Mouse (Mus musculus) intestine, postnatal 0 days (tissue): ENCODE data around the gene Zfp825. TPM values are rescaled to one million over a fixed set of nuclear protein-coding genes. Genes with fewer than 3 reads are reported as not detected.
"Not testable (repeated sequence)": the region's sequence is repeated elsewhere in the genome, so short reads cannot be mapped to it uniquely, and the experiment has no call there.

ENCODE experiments used
- ATAC-seq: fragments of 200-750 bp; cut with Nextera tagmentation; 2 replicates; pipeline ENCODE4 v1.8.0; 2017; ENCODE audit warnings: mild to moderate bottlenecking, moderate TSS enrichment, moderate library complexity
- H3K27ac ChIP-seq: fragments of 300-500 bp; sonication (generic); 2 replicates; pipeline ENCODE4 v1.5.1; 2014; ENCODE audit warnings: mild to moderate bottlenecking, low read depth, low read length, moderate library complexity
- H3K27me3 ChIP-seq: fragments of 300-500 bp; sonication (generic); replicated peaks from 2 replicates; pipeline ENCODE4 v1.6.1; 2014; ENCODE audit warnings: low read length, mixed read lengths; ENCODE audit not compliant: control insufficient read depth, insufficient read depth
- H3K36me3 ChIP-seq: fragments of 300-500 bp; sonication (generic); 2 replicates; pipeline ENCODE4 v1.6.1; 2014; ENCODE audit warnings: mild to moderate bottlenecking, moderate library complexity; ENCODE audit not compliant: control insufficient read depth, insufficient read depth
- H3K4me1 ChIP-seq: fragments of 300-500 bp; sonication (generic); replicated peaks from 2 replicates; pipeline ENCODE4 v1.6.1; 2014; ENCODE audit warnings: antibody characterized with exemption, low read length, mixed read lengths; ENCODE audit not compliant: control insufficient read depth, insufficient read depth
- H3K4me2 ChIP-seq: fragments of 300-500 bp; sonication (generic); replicated peaks from 2 replicates; pipeline ENCODE4 v1.6.1; 2014; ENCODE audit warnings: low read depth, mild to moderate bottlenecking, moderate library complexity
- H3K4me3 ChIP-seq: fragments of 300-500 bp; sonication (generic); 2 replicates; pipeline ENCODE4 v1.5.1; 2014; ENCODE audit warnings: low read depth, low read length
- H3K9ac ChIP-seq: fragments of 300-500 bp; sonication (generic); 2 replicates; pipeline ENCODE4 v1.6.1; 2014; ENCODE audit warnings: mild to moderate bottlenecking, low read depth, low read length
- H3K9me3 ChIP-seq: fragments of 300-500 bp; sonication (generic); 2 replicates; pipeline ENCODE4 v1.6.1; 2016; ENCODE audit warnings: mixed run types; ENCODE audit not compliant: control insufficient read depth
- CTCF ChIP-seq: sonication (generic); IDR thresholded peaks from 2 replicates; pipeline ENCODE4 v1.5.1; 2016; ENCODE audit warnings: low read depth, mild to moderate bottlenecking, control low read depth, antibody characterized with exemption, moderate library complexity
- WGBS: fragments of 180-500 bp; shearing (Covaris S2); extraction: QIAGEN DNeasy Blood & Tissue Kit; methylation state at CpG from one replicate; pipeline ENCODE4 v1.1.7; 2014; 5-methylcytosine and 5-hydroxymethylcytosine counted together
- polyA plus RNA-seq: library from polyadenylated mRNA; unstranded; fragments of >200 nt; fragmentation: Nextera tagmentation; extraction: Ambion mirVana; gene quantifications from 2 replicates; pipeline ENCODE4 v1.2.1, GENCODE M21; 2015

Zfp825 gene
- polyA plus RNA-seq, 1 experiment from 2014 or later = 9.3 TPM

DNA sequence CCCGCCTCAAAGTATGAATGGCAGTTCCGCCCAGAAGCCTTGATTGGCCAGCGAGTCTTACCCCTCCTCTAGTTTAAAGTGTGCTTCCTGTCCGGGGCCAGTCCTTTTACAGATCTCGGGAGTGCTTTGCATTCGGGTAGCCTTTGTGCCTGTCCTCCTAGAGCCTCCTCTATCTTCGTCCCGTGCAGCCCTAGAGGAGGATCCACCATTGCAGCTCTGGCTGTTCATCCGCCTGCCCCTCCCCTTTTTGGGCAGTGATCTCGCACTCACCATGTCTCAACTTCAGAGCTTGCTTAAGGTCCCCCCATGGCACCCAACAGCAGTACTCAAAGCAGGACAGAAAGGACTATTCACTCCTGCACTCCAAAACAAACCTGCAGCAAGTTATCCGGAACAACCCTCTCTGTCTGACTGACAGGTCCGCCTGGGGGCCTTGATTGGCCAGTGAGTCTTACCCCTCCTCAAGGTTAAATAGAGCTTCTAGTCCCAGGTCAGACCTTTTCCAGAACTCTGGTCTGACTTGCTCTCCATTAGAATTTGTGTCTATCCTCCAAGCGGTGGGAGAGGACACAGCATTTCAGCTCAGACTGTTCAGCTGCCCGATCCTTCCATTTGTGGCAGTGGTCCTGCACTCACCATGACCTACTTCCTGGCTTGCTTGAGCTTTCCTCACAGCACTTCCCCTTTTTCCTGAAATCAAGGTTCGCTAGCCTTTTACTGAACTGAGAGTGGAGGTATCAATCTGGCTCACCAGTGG lies 28.9 kb upstream of the Zfp825 start:
- Histone ChIP-seq H3K4me2 (peak overlapping the region; percentile 64), H3K36me3 (no peaks in the 10 kb centered on the region), H3K4me3 (peak overlapping the region; percentile 30), H3K27ac (peak overlapping the region; percentile 10; the same call in 1 of the 2 replicates), H3K27me3 (no peaks in the 10 kb centered on the region), H3K4me1 (no peaks in the 10 kb centered on the region), H3K9ac (peak overlapping the region; percentile 1; the same call in 1 of the 2 replicates), H3K9me3 (no peaks in the 10 kb centered on the region)
- WGBS = 2% methylated on average over 15 of the region's 15 CpGs
- ATAC-seq = peak; percentile 83
- no peak; the same call in none of the 2 replicates for TF ChIP-seq CTCF

DNA sequence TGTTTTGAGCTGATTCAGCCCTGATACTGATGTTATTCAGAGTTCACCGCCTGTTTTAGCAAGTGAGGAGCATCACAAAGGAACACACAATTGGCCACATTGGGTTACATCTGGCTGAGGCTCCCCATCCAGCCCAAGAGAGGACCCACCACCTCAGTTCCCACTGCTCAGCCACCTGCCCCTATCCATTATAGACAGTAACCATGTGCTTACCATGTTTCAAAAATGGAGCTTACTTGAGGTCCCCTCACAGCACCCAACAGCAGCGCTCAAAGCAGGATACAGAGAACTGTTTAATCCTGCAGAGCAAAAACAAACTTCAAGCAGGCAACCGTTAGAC lies 28.3 kb upstream of the Zfp825 start:
- not testable (repeated sequence) for ATAC-seq, H3K4me1 ChIP-seq, H3K9ac ChIP-seq, H3K27me3 ChIP-seq, H3K36me3 ChIP-seq, H3K27ac ChIP-seq, H3K9me3 ChIP-seq
- Histone ChIP-seq H3K4me3 (peak overlapping the region; percentile 30), H3K4me2 (peak overlapping the region; percentile 64)
- 1% methylated on average over 3 of the region's 3 CpGs for WGBS

DNA sequence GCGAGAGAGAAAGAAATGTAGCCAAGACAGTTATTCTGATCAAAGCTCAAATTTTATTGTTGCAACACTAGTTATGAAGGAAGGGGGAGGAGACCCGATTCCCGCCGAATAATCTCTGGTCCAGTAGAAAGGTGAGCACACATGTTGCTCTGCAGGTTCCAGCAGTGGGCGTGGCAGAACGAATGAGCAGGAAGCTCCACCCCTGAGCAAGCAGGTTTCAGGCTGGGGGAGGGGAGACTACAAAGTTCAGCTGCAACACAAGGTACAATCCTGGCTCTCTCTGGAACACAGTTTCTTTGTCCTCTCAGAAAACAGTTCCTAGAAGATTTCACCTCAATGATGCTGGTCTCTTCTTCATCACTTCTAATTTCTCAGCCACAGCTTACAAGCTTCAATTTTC lies 14.2 kb upstream of the Zfp825 start:
- not testable (repeated sequence) for H3K4me3 ChIP-seq, H3K36me3 ChIP-seq, H3K27ac ChIP-seq, H3K4me2 ChIP-seq, H3K9me3 ChIP-seq, H3K27me3 ChIP-seq, H3K9ac ChIP-seq, H3K4me1 ChIP-seq
- 69% methylated on average over 6 of the region's 6 CpGs for WGBS
- ATAC-seq = peak; percentile 61

DNA sequence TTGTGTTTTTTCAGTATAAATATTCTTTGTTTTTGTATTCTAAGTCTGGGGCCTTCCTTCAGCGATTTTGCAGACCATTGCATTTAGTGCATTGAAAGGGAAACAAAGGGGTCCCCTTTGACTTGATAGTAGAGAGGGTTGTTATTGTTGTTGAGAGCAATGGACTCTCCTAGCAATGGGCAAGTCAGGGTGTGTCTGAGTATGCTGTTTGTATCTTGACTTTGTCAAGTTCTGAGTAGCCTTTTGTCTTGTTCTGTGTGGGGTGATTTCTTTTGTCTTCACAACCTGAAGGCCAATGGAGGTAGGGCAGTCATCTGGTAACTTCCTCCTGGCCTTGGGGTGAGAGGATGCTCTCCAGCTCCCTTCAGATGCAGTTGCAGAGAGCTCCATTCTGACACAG lies 9.1 kb upstream of the Zfp825 start:
- 81% methylated on average over 1 of the region's 1 CpGs for WGBS
- not testable (repeated sequence) for H3K4me3 ChIP-seq, ATAC-seq, H3K27me3 ChIP-seq, H3K4me2 ChIP-seq, H3K4me1 ChIP-seq, H3K27ac ChIP-seq, H3K36me3 ChIP-seq, H3K9me3 ChIP-seq, H3K9ac ChIP-seq

DNA sequence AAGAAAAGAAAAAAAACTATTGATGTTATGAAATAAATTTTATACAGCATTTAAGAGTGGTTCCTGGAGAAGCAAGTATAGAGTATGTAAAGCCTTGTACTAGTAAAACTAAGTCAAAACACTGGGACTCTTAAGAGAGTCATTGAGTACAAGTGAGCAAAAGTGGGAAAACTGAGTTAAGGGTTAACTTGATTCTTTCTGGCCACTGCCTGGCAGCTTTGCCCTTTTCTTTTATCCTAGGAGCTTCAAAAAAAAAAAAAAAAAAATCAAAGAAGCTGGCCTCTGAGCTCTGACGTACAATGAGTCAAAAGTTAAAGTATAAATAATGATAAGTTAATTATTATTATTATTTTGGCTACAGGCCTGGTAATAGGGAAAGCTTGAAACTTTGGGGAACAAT lies 5.9 kb upstream of the Zfp825 start:
- not testable (repeated sequence) for H3K4me1 ChIP-seq, H3K36me3 ChIP-seq, H3K4me2 ChIP-seq, H3K27ac ChIP-seq, H3K9me3 ChIP-seq, H3K4me3 ChIP-seq, H3K9ac ChIP-seq, ATAC-seq, H3K27me3 ChIP-seq
- WGBS = 22% methylated on average over 1 of the region's 1 CpGs

DNA sequence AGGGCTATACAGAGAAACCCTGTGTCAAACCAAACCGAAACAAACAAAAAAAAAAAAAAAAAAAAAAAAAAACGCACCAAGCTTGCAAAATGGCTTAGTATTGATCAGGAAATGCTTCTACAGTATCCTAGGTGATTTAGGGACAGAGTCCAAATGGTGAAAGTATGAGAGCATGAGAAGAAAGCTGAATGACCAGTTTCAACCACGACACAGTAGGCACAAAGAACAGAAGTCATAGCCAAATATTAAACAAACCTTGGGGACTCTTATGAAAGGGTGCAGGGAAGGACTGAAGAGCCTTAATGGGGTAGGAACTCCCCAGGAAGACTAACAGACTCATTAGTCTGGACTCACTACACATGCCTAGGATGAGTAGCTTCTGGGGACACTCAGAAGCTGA lies 9.5 kb downstream of the Zfp825 start:
- not testable (repeated sequence) for H3K9me3 ChIP-seq, H3K4me1 ChIP-seq, H3K4me2 ChIP-seq, H3K27me3 ChIP-seq, H3K9ac ChIP-seq, H3K27ac ChIP-seq, H3K4me3 ChIP-seq, ATAC-seq
- peaks cover 12% of the 10 kb centered on the region; the same call in 1 of the 2 replicates for H3K36me3 ChIP-seq
- 70% methylated on average over 3 of the region's 3 CpGs for WGBS

DNA sequence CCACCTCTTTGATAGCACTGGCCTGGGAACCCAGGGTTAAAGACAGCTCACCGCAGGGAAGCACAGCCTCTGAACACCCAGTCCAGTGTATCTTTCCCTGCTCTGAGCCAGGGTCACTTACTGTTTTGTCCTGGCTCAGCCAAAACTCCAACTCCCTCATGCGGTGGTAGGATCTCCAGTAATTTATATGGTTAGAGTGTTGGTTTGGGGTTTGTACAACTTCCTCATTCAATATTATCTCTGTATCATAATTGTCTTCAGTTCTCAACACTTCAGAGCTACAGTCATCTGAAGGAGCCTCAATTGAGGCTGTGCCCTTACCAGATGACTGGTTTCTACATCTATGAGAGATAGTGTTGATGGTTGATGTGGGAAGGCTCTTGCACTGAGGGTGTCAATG lies 22.3 kb downstream of the Zfp825 start:
- H3K27me3 ChIP-seq, H3K9ac ChIP-seq, H3K27ac ChIP-seq, H3K4me2 ChIP-seq, H3K4me1 ChIP-seq, H3K36me3 ChIP-seq, H3K4me3 ChIP-seq, ATAC-seq, H3K9me3 ChIP-seq: not testable (repeated sequence)
- 80% methylated on average over 2 of the region's 2 CpGs for WGBS
